Mouse (Mus musculus): Measurements from ENCODE around the gene Smim8.

DNA sequence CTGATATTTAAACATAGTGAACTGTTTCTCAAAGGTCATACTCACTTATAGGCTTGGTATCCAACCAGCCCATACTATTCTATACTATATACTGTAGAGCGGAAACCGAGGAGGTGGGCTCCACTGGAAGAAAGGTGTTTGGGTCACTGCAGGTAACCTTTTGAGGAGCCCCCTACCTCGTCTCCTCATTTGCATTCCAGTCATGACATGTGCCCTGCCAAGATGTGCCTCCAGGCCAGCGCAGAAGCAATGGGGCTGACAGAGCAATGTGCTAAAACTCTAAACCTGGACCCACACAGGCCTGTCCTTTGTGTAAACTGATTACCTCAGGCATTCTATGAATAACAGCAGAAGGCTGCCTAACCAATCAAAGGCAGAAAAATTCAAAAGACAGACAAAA is 53.9 kb downstream of the Smim8 start:
- TF ChIP-seq POLR2A (IDR thresholded peaks at IDR 0.05; ENCODE audit: insufficient read depth, low read length) (no peak), CTCF (IDR thresholded peaks at IDR 0.05; ENCODE audit: low read depth, low read length) (no peak), EP300 (IDR thresholded peaks at IDR 0.05; ENCODE audit: insufficient read depth, low read depth, low read length) (no peak)

Data from ES-Bruce4 (cell line).